Mouse (Mus musculus): ENCODE measurements at regions not wholly inside any gene's neighbourhood (a gene's known extent, or its start where the extent isn't known, plus 50 kb on each side); places are given as distances from the start of the nearest gene placed in this dataset.

GRCm38 (mm10) chr3:18881186-18881585 is 747.3 kb downstream of the 1700064H15Rik start:
- H3K27ac ChIP-seq: no peak overlapping the region
- DNase-seq: no peak
- no peak overlapping the region for H3K4me3 ChIP-seq
- intact Hi-C loops (cut with DNase I): no loop called here
- no peak for TF ChIP-seq CTCF (IDR thresholded peaks at IDR 0.05)

DNA sequence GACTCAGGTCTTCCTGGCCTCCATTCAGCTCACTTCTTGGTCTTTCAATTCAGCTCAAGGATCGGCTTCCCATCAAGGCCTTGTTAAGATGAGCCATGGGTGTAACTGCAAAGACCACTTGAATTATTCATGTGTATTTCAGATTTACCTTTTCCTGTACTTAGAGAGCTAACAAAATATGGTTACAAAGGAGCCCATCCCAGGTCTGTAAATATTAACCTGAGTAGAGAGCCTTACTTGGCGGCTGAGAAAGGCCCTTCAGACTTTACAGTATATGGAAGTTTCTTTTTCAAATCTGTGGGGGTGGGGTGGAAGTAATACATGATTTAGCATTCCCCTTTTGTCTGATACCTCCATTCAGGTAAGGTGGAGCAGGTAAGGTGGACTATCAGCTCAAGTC is 735.7 kb downstream of the 1700064H15Rik start:
- intact Hi-C loops (cut with DNase I): no loop called here
- Histone ChIP-seq H3K27ac (no peak overlapping the region), H3K4me3 (no peak overlapping the region)
- no peak for TF ChIP-seq CTCF (IDR thresholded peaks at IDR 0.05)
- DNase-seq: no peak

DNA sequence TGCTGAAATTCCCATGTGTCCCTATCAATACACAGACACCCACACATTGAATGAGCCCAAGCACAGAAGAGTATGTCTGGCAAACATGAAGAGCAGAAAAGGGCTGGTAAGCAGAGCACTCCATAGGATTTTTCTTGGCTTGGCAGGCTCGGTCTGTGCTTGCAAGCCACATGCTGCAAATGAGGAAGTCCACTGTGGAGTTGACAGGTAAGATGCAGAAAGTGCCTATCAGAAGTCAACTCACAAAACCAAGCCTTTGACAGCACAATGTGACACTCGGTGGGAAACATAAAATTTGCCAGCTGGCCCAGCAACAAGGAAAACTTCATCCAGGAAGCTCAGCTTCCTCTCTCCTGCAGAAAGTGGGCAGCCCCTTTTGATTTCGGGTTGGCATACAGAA is 722.7 kb downstream of the 1700064H15Rik start:
- intact Hi-C loops (cut with DNase I): no loop called here
- no peak for DNase-seq
- Histone ChIP-seq H3K4me3 (no peak overlapping the region), H3K27ac (no peak overlapping the region)
- TF ChIP-seq CTCF (IDR thresholded peaks at IDR 0.05): no peak

GRCm38 (mm10) chr3:18906210-18906609 is 722.3 kb downstream of the 1700064H15Rik start:
- H3K27ac ChIP-seq: no peak overlapping the region
- intact Hi-C loops (cut with DNase I): no loop called here
- no peak for DNase-seq
- H3K4me3 ChIP-seq: no peak overlapping the region
- no peak for TF ChIP-seq CTCF (IDR thresholded peaks at IDR 0.05)

- intact Hi-C loops (cut with DNase I): no loop called here
- H3K27ac ChIP-seq: no peak overlapping the region
- H3K4me3 ChIP-seq: no peak overlapping the region
- no peak for DNase-seq
- TF ChIP-seq CTCF (IDR thresholded peaks at IDR 0.05): no peak
Measured at GRCm38 (mm10) chr3:18908737-18909136, 719.7 kb downstream of the 1700064H15Rik start.

GRCm38 (mm10) chr3:18928401-18929104 is 699.9 kb downstream of the 1700064H15Rik start:
- no peak overlapping the region for H3K4me3 ChIP-seq
- DNase-seq: no peak
- no peak for TF ChIP-seq CTCF (IDR thresholded peaks at IDR 0.05)
- H3K27ac ChIP-seq: no peak overlapping the region
- intact Hi-C loops (cut with DNase I): no loop called here

DNA sequence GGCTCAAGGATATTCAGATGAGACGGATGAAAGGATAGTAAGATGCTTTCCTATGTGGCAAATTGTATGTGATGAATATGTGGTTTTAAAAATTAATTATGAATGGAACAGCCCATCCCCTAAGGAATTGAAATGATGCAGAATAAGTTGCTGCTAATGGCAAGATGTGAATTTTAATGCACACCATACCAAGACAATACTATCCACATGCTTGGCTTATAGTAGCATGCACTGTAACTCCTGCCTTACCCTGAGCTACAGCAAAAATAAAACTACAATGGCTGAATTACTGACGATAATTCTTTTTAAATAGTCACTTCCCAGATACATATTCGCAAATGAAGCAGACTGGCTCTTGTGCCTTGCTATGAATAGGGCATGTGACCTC is 699.4 kb downstream of the 1700064H15Rik start:
- DNase-seq: no peak
- Histone ChIP-seq H3K27ac (no peak overlapping the region), H3K4me3 (no peak overlapping the region)
- intact Hi-C loops (cut with DNase I): no loop called here
- no peak for TF ChIP-seq CTCF (IDR thresholded peaks at IDR 0.05)

- no peak for TF ChIP-seq CTCF (IDR thresholded peaks at IDR 0.05)
- no peak for DNase-seq
- H3K4me3 ChIP-seq: no peak overlapping the region
- H3K27ac ChIP-seq: no peak overlapping the region
- intact Hi-C loops (cut with DNase I): no loop called here
Measured at GRCm38 (mm10) chr3:18932983-18933726, 695.3 kb downstream of the 1700064H15Rik start.

GRCm38 (mm10) chr3:18934891-18935290 is 693.6 kb downstream of the 1700064H15Rik start:
- H3K27ac ChIP-seq: no peak overlapping the region
- no peak overlapping the region for H3K4me3 ChIP-seq
- TF ChIP-seq CTCF (IDR thresholded peaks at IDR 0.05): no peak
- no peak for DNase-seq
- intact Hi-C loops (cut with DNase I): no loop called here

GRCm38 (mm10) chr3:18937333-18938122 is 690.9 kb downstream of the 1700064H15Rik start:
- Histone ChIP-seq H3K27ac (no peak overlapping the region), H3K4me3 (no peak overlapping the region)
- intact Hi-C loops (cut with DNase I): no loop called here
- no peak for TF ChIP-seq CTCF (IDR thresholded peaks at IDR 0.05)
- no peak for DNase-seq

DNA sequence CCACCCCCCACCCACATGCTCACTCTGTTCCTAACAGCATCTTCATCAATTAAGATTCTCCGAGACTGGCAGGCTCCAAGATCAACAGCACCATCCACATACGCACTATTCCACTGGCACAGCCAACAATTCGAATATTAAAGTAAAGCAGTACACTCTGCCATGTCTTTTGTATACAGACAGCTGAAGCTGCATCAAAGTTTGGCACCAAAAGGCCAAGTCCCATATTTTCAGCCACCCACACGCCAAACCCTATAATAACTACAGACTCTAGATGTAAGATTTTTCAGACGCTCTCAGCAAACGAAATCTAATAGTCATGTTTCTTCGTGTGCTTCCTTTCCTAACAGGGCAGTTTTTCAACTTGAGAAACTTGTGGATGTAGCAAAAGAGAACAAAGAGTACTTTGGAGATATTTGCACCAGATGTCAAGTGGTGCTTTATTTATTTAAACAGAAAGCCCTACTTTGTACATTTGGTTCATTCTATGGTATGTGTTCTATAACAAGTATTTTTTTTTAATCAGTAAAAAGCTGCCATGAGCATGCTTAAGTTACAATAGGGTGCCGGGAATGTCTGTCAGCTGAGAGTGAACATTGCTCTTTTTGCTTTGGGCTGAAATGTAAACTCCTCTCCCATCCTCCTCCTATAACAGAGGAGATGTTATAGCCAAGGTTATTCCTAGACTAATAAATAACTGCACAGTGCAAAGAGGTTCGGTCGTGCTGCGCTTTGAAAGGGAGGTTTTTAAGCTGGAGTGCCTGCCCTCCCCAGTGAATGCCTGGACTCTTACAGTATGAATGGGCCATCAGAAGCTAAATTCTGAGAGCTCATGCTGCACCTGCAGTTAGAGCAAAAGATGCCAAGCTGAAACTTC is 686.9 kb downstream of the 1700064H15Rik start:
- intact Hi-C loops (cut with DNase I): no loop called here
- DNase-seq: no peak
- TF ChIP-seq CTCF (IDR thresholded peaks at IDR 0.05): no peak
- Histone ChIP-seq H3K27ac (no peak overlapping the region), H3K4me3 (no peak overlapping the region)

DNA sequence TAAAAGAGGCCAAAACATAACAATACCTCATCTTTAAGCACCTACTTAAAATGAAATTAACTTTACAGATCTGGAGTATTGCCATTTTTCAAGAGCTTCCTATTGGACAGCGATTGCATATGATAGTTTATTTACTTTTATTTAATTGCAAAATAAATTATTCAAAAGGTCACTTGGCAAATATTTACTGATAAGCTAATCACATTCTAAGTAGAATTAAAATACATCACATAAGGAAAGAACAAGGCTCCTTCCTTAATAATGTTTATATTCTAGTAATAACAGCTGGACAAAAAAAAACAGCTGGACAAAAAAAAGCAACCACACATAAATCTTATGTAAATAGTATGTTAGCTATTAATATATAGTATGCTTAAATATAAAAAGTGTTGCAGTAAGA is 668.1 kb downstream of the 1700064H15Rik start:
- Histone ChIP-seq H3K4me3 (no peak overlapping the region), H3K27ac (no peak overlapping the region)
- no peak for TF ChIP-seq CTCF (IDR thresholded peaks at IDR 0.05)
- intact Hi-C loops (cut with DNase I): no loop called here
- DNase-seq: no peak
